Mouse (Mus musculus) thymus, adult 2 months (tissue): ENCODE data around the gene Il17rc. TPM values are rescaled to one million over a fixed set of nuclear protein-coding genes. Genes with fewer than 3 reads are reported as not detected.

Experiments used
- DNase-seq: peaks from one replicate; pipeline ENCODE4 v3.0.0; 2021
- H3K27ac ChIP-seq: fragments of 200-500 bp; 2 replicates; pipeline ENCODE4 v1.5.1; 2012; ENCODE audit warnings: low read length, control low read depth; ENCODE audit not compliant: control insufficient read depth, insufficient read depth
- H3K27me3 ChIP-seq: fragments of 200-500 bp; 2 replicates; pipeline ENCODE4 v1.6.1; 2012; ENCODE audit warnings: mild to moderate bottlenecking, low read length, moderate library complexity, mixed read lengths; ENCODE audit not compliant: control insufficient read depth, insufficient read depth
- H3K36me3 ChIP-seq: fragments of 200-500 bp; 2 replicates; pipeline ENCODE4 v1.6.1; 2012; ENCODE audit warnings: mild to moderate bottlenecking, low read length, moderate library complexity; ENCODE audit not compliant: control insufficient read depth, insufficient read depth
- H3K4me1 ChIP-seq: fragments of 200-500 bp; replicated peaks from 2 replicates; pipeline ENCODE4 v1.6.1; 2012; ENCODE audit warnings: low read length; ENCODE audit not compliant: control insufficient read depth, insufficient read depth
- H3K4me3 ChIP-seq: fragments of 200-500 bp; 2 replicates; pipeline ENCODE4 v1.5.1; 2012; ENCODE audit warnings: mild to moderate bottlenecking, low read length, control low read depth, moderate library complexity; ENCODE audit not compliant: control insufficient read depth, insufficient read depth
- CTCF ChIP-seq: fragments of 200-500 bp; IDR thresholded peaks from 2 replicates; pipeline ENCODE4 v1.5.1; 2012; ENCODE audit warnings: mild to moderate bottlenecking, control low read depth, low read length, moderate library complexity, borderline replicate concordance; ENCODE audit not compliant: control insufficient read depth, poor library complexity, insufficient read depth; ENCODE audit errors: extremely low read depth
- POLR2A ChIP-seq: fragments of 200-500 bp; IDR thresholded peaks from 2 replicates; pipeline ENCODE4 v1.6.1; 2012; ENCODE audit warnings: mild to moderate bottlenecking, low read length, control low read depth, moderate library complexity; ENCODE audit not compliant: control insufficient read depth, poor library complexity, insufficient read depth; ENCODE audit errors: extremely low read depth
- WGBS: fragments of 180-500 bp; shearing (Covaris S2); methylation state at CpG from one replicate; pipeline ENCODE4 v1.1.7; 2018; 5-methylcytosine and 5-hydroxymethylcytosine counted together
- polyA plus RNA-seq: library from polyadenylated mRNA; depleted of rRNA; stranded (reverse); fragments of >200 nt; gene quantifications from 2 replicates; pipeline ENCODE4 v1.2.3, GENCODE M21; 2012

Il17rc gene
- polyA plus RNA-seq, 1 experiment = 15.4 TPM

DNA sequence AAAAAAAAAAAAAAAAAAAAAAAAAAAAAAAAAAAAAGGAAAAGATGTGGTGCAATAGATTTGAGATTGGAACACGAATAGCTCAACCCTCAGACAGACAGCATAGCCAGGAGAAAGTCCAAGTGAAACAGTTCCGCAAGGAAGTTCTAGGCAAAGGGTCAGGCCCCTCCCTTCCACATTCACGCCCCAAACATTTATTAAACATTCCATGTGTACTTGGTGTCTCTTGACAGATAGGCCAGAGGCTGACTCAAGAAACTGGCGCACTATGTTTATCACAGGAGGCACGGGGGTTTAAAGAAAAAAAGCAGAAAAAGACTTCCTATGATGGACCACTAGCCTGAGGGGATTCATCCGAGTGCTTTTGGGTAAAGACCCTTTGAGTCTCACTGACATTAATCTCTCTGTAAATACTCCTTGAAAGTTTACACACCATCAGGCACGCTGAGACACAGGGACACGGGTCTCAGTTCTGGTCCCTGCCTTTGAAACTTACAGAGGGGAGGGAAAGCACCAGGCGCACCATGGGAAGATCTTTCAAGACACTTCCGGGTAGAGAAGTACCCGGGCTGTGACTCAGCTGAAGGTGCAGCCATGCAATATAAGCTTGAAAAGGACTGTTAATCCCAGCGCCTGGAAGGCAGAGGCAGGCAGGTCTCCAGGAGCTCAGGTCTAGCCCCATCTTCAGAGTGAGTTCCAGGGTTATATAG, 32.4 kb upstream of the Il17rc start:
- Histone ChIP-seq H3K4me3 (no peak overlapping the region), H3K27ac (no peak overlapping the region), H3K36me3 (no peaks in the 10 kb centered on the region), H3K4me1 (peaks cover 6% of the 10 kb centered on the region), H3K27me3 (no peaks in the 10 kb centered on the region)
- no peak for TF ChIP-seq POLR2A
- TF ChIP-seq CTCF = no peak
- WGBS = 63% methylated on average over 12 of the region's 12 CpGs
- no peak for DNase-seq

GRCm38 (mm10) chr6:113440686-113441085, 30.5 kb upstream of the Il17rc start:
- H3K4me3 ChIP-seq = no peak overlapping the region
- no peaks in the 10 kb centered on the region for H3K27me3 ChIP-seq
- H3K36me3 ChIP-seq = no peaks in the 10 kb centered on the region
- peaks cover 6% of the 10 kb centered on the region for H3K4me1 ChIP-seq
- 89% methylated on average over 3 of the region's 3 CpGs for WGBS
- H3K27ac ChIP-seq = no peak overlapping the region
- TF ChIP-seq CTCF (no peak), POLR2A (no peak)
- no peak for DNase-seq

- H3K4me1 ChIP-seq = peaks cover 6% of the 10 kb centered on the region
- no peaks in the 10 kb centered on the region for H3K36me3 ChIP-seq
- DNase-seq = peak; percentile 81
- no peak overlapping the region for H3K4me3 ChIP-seq
- no peak overlapping the region for H3K27ac ChIP-seq
- 60% methylated on average over 7 of the region's 7 CpGs for WGBS
- no peak for TF ChIP-seq POLR2A
- TF ChIP-seq CTCF = no peak
- H3K27me3 ChIP-seq = no peaks in the 10 kb centered on the region
These were observed 30.0 kb upstream of the Il17rc start for GRCm38 (mm10) chr6:113441147-113441680.

DNA sequence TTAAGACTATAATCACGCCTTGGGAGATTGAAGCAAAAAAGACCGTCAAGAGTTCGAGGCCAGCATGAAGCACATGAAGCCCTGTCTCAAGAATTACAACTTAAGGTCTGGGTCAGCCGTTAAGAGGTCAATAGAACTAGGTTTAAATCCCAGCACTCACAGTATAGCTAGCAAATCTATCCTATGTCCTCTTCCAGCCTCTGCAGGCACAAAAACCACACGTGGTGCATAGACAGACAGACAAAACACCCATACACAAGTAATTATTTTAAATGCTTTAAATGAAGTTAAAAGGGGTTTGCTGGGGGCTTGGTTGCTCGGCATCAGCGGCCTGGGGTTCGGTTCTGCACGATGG, 29.2 kb upstream of the Il17rc start:
- Histone ChIP-seq H3K4me1 (peaks cover 6% of the 10 kb centered on the region), H3K36me3 (no peaks in the 10 kb centered on the region), H3K27ac (no peak overlapping the region), H3K4me3 (peak overlapping the region; percentile 91), H3K27me3 (no peaks in the 10 kb centered on the region)
- no peak for TF ChIP-seq POLR2A
- TF ChIP-seq CTCF = no peak
- 36% methylated on average over 9 of the region's 9 CpGs for WGBS
- no peak for DNase-seq

- H3K4me1 ChIP-seq = peaks cover 6% of the 10 kb centered on the region
- under 1% methylated on average over 45 of the region's 45 CpGs for WGBS
- no peaks in the 10 kb centered on the region for H3K27me3 ChIP-seq
- H3K4me3 ChIP-seq = peak within 1 kb of the TSS; percentile 91
- no peak within 1 kb of the TSS for H3K27ac ChIP-seq
- TF ChIP-seq CTCF (no peak), POLR2A (peak; percentile 66)
- DNase-seq = peak; percentile 95
- H3K36me3 ChIP-seq = peaks cover under 1% of the 10 kb centered on the region; the same call in 1 of the 2 replicates
These were observed 28.7 kb upstream of the Il17rc start, which contains the start of gene Jagn1 for GRCm38 (mm10) chr6:113442442-113443090. Jagn1 (plus strand) TSS chr6:113442569.

- TF ChIP-seq CTCF (no peak), POLR2A (no peak)
- H3K36me3 ChIP-seq = peaks cover 5% of the 10 kb centered on the region; the same call in 1 of the 2 replicates
- peaks cover 6% of the 10 kb centered on the region for H3K4me1 ChIP-seq
- no peak for DNase-seq
- peak overlapping the region; percentile 91 for H3K4me3 ChIP-seq
- 55% methylated on average over 12 of the region's 12 CpGs for WGBS
- H3K27ac ChIP-seq = no peak overlapping the region
- no peaks in the 10 kb centered on the region for H3K27me3 ChIP-seq
These were observed 28.1 kb upstream of the Il17rc start for GRCm38 (mm10) chr6:113443091-113443490.
